Mouse (Mus musculus) stomach, embryonic 15.5 days (tissue): ENCODE results near the gene Gm20431. TPM values are rescaled to one million over a fixed set of nuclear protein-coding genes. Genes with fewer than 3 reads are reported as not detected.

Experiments used
- ATAC-seq: fragments of 200-750 bp; cut with Nextera tagmentation; 2 replicates; pipeline ENCODE4 v1.8.0; 2017; ENCODE audit warnings: low read depth, moderate number of reproducible peaks, moderate TSS enrichment; ENCODE audit not compliant: insufficient read depth, low FRiP score
- H3K27ac ChIP-seq: fragments of 300-500 bp; sonication (generic); 2 replicates; pipeline ENCODE4 v1.5.1; 2015; ENCODE audit warnings: mild to moderate bottlenecking, inconsistent platforms
- H3K27me3 ChIP-seq: fragments of 300-500 bp; sonication (generic); replicated peaks from 2 replicates; pipeline ENCODE4 v1.6.1; 2015; ENCODE audit warnings: inconsistent platforms
- H3K36me3 ChIP-seq: fragments of 300-500 bp; sonication (generic); 2 replicates; pipeline ENCODE4 v1.6.1; 2015; ENCODE audit warnings: inconsistent platforms
- H3K4me1 ChIP-seq: fragments of 300-500 bp; sonication (generic); 2 replicates; pipeline ENCODE4 v1.6.1; 2015; ENCODE audit warnings: inconsistent platforms
- H3K4me2 ChIP-seq: fragments of 300-500 bp; sonication (generic); 2 replicates; pipeline ENCODE4 v1.6.1; 2015; ENCODE audit warnings: mild to moderate bottlenecking, inconsistent platforms
- H3K4me3 ChIP-seq: fragments of 300-500 bp; sonication (generic); replicated peaks from 2 replicates; pipeline ENCODE4 v1.5.1; 2015; ENCODE audit warnings: inconsistent platforms
- H3K9ac ChIP-seq: fragments of 300-500 bp; sonication (generic); 2 replicates; pipeline ENCODE4 v1.6.1; 2015; ENCODE audit warnings: inconsistent platforms
- H3K9me3 ChIP-seq: fragments of 300-500 bp; sonication (generic); 2 replicates; pipeline ENCODE4 v1.6.1; 2016; ENCODE audit warnings: inconsistent platforms
- WGBS: fragments of 180-500 bp; shearing (Covaris S2); methylation state at CpG from one replicate; pipeline ENCODE4 v1.1.7; 2015; 5-methylcytosine and 5-hydroxymethylcytosine counted together
- polyA plus RNA-seq: library from polyadenylated mRNA; unstranded; fragments of >200 nt; fragmentation: Nextera tagmentation; extraction: Ambion mirVana; gene quantifications from 2 replicates; pipeline ENCODE4 v1.2.1, GENCODE M21; 2015

Gm20431 gene
- polyA plus RNA-seq, 1 experiment from 2014 or later = 9.6 TPM

DNA sequence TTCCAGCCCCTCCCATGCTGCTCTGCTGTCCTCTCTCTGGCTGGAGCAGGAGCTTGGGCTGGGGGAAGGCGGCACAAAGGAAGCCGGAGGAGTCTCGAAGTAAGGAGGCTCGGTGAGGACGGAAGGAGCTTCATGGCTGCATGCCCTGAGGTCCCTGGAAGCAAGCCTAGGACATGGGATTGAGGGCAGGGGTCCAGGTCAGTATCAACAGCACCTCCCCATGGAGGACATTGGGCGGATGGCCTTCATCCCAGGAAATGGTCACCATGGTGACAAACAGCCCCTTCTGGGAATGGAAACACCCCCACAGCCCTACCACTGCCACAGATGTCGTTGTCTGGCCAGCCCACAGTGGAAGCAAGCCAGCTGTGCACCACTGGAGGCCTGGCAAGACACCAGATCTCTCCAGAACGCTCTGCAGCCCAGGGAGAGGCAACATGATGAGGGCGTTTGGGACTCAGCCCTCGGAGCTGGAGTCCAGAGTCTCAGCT lies 66.8 kb downstream of the Gm20431 start:
- no peaks in the 10 kb centered on the region for H3K27me3 ChIP-seq
- H3K27ac ChIP-seq = peak overlapping the region; percentile 86
- WGBS = 18% methylated on average over 10 of the region's 10 CpGs
- H3K9me3 ChIP-seq = no peaks in the 10 kb centered on the region
- peaks cover 39% of the 10 kb centered on the region for H3K4me1 ChIP-seq
- ATAC-seq = peak; percentile 57
- H3K4me3 ChIP-seq = no peak overlapping the region
- H3K36me3 ChIP-seq = no peaks in the 10 kb centered on the region
- H3K9ac ChIP-seq = no peak overlapping the region
- H3K4me2 ChIP-seq = peak overlapping the region; percentile 10; the same call in 1 of the 2 replicates

DNA sequence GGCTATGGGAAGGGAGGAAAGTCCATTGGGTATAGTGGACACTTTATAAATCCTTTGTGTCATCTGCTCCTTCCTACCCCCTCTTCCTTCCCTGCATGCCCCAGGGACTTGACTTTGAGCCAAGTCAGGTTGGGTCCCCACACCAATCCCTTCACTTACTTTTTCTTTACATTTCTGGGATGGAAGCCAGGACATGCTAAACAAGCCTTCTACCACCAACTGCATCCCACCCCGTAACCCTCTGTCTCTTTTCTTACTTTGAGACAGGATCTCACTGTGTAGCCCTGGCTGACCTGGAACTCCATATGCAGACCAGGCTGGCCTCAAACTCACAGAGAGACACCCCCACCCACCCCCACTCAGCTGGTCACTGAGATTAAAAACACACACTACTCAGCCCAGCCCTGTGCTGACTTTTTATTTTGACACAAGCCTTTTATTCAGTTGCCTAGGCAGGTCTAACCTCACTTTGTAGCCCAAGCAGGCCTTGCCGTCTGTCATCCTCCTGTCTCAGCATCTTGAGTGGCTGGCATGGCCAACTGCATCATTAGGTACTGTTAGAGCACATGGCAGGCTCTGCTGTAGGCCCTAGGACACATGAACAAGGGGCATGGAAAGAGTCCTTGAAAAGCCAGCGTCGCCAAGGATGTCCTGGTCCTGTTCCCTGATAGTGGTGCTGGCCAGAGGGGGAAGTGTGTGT lies 67.6 kb downstream of the Gm20431 start:
- no peak overlapping the region for H3K4me3 ChIP-seq
- ATAC-seq = no peak
- no peaks in the 10 kb centered on the region for H3K9me3 ChIP-seq
- no peaks in the 10 kb centered on the region for H3K27me3 ChIP-seq
- peaks cover 45% of the 10 kb centered on the region for H3K4me1 ChIP-seq
- H3K36me3 ChIP-seq = no peaks in the 10 kb centered on the region
- 72% methylated on average over 4 of the region's 4 CpGs for WGBS
- H3K27ac ChIP-seq = peak overlapping the region; percentile 86
- H3K4me2 ChIP-seq = no peak overlapping the region
- H3K9ac ChIP-seq = no peak overlapping the region

DNA sequence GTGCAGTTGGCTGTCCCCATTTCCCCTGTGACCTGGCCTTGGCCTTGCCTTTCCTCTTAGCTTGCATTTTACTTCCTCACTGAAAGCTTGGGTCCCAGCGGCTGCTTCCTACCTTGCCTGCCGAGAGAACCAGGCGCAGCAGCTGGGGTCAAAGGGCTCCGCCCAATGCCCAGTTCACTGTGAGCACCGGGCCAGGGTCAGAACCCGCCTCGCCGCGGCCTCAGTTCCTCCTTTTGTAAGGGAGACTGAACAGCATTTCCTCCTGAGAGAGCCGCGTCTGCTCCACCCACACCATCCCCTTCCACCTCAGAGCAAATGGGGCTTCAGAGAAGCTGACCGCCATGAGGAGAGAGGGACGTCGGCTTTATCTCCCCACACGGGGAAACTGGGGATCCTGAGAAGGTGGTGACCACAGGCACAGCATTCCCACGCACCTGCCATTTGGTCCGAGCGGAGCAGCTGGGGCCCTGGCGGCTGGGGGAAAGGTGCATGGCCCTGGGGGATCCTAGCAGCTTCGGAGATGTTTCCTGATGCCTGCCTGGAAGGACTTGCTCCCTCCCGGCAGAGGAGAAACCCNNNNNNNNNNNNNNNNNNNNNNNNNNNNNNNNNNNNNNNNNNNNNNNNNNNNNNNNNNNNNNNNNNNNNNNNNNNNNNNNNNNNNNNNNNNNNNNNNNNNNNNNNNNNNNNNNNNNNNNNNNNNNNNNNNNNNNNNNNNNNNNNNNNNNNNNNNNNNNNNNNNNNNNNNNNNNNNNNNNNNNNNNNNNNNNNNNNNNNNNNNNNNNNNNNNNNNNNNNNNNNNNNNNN lies 72.3 kb downstream of the Gm20431 start:
- H3K36me3 ChIP-seq = no peaks in the 10 kb centered on the region
- peak overlapping the region; percentile 25 for H3K4me3 ChIP-seq
- 27% methylated on average over 21 of the region's 21 CpGs for WGBS
- peak; percentile 50; the same call in 1 of the 2 replicates for ATAC-seq
- H3K4me1 ChIP-seq = peaks cover 38% of the 10 kb centered on the region
- H3K4me2 ChIP-seq = peak overlapping the region; percentile 40
- H3K27me3 ChIP-seq = no peaks in the 10 kb centered on the region
- no peak overlapping the region for H3K9ac ChIP-seq
- no peaks in the 10 kb centered on the region for H3K9me3 ChIP-seq
- H3K27ac ChIP-seq = peak overlapping the region; percentile 68

DNA sequence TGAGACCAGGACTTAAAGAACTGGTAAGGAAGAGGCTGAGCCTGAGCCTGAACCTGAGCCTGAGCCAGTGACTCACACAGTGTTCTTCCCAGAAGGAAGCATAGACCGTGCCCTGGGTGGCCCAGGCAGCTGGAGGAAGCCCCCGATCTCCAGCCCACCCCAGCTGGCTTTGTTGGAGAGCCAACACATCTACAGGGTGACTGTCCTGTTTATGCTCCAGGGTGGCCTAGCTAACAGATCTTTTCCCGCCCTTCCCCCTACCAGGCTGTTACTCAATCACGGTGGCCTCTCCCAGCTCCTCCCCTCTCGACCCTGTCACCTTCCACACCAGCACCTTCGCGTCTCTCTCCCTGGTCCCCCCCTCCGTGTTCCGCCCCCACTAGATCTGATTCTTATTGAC lies 74.3 kb downstream of the Gm20431 start:
- Histone ChIP-seq H3K36me3 (no peaks in the 10 kb centered on the region), H3K9me3 (no peaks in the 10 kb centered on the region), H3K9ac (no peak overlapping the region), H3K4me1 (peaks cover 50% of the 10 kb centered on the region), H3K27me3 (no peaks in the 10 kb centered on the region), H3K27ac (peak overlapping the region; percentile 65), H3K4me3 (no peak overlapping the region), H3K4me2 (no peak overlapping the region)
- WGBS = 15% methylated on average over 9 of the region's 9 CpGs
- ATAC-seq = peak; percentile 32; the same call in 1 of the 2 replicates

GRCm38 (mm10) chr2:167586041-167586440 lies 75.3 kb downstream of the Gm20431 start:
- Histone ChIP-seq H3K4me1 (peaks cover 55% of the 10 kb centered on the region), H3K9me3 (no peaks in the 10 kb centered on the region), H3K27ac (peak overlapping the region; percentile 65; the same call in 1 of the 2 replicates), H3K9ac (no peak overlapping the region), H3K4me3 (no peak overlapping the region), H3K4me2 (no peak overlapping the region), H3K36me3 (no peaks in the 10 kb centered on the region), H3K27me3 (no peaks in the 10 kb centered on the region)
- WGBS = 27% methylated on average over 8 of the region's 8 CpGs
- no peak for ATAC-seq

GRCm38 (mm10) chr2:167585273-167585672 lies 76.0 kb downstream of the Gm20431 start:
- no peaks in the 10 kb centered on the region for H3K36me3 ChIP-seq
- no peak for ATAC-seq
- H3K9me3 ChIP-seq = no peaks in the 10 kb centered on the region
- peaks cover 55% of the 10 kb centered on the region for H3K4me1 ChIP-seq
- no peaks in the 10 kb centered on the region for H3K27me3 ChIP-seq
- H3K27ac ChIP-seq = no peak overlapping the region
- H3K4me3 ChIP-seq = no peak overlapping the region
- H3K9ac ChIP-seq = no peak overlapping the region
- no peak overlapping the region for H3K4me2 ChIP-seq
- 55% methylated on average over 2 of the region's 2 CpGs for WGBS

GRCm38 (mm10) chr2:167583161-167583952 lies 77.9 kb downstream of the Gm20431 start:
- H3K9ac ChIP-seq = no peak overlapping the region

DNA sequence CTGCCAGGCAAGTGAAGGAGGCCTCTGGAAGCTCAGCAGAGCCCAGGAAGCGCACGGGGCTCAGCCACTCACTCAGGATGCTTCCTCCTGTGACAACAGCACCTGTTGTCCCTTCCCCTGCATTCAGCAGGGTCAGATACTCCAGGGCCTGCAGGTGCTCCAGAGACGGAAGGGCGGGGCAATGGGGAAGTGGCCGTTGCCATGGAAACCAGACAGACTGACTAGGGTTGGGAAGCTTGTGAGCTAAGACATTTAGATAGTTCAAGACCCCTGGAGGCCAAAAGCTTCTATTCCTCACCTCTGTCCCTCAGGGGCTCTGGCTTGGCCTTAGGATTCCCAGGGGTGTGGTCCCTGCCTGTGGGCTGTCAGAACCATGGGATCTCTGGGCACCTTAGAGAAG lies 82.8 kb downstream of the Gm20431 start:
- Histone ChIP-seq H3K9me3 (no peaks in the 10 kb centered on the region), H3K27me3 (no peaks in the 10 kb centered on the region), H3K36me3 (no peaks in the 10 kb centered on the region), H3K9ac (no peak overlapping the region), H3K4me2 (no peak overlapping the region), H3K4me1 (peaks cover 22% of the 10 kb centered on the region), H3K4me3 (no peak overlapping the region), H3K27ac (no peak overlapping the region)
- WGBS = 34% methylated on average over 5 of the region's 5 CpGs
- ATAC-seq = no peak

More at GRCm38 (mm10) chr2:167583161-167583952, 77.9 kb downstream of the Gm20431 start:
- Histone ChIP-seq H3K4me3 (no peak overlapping the region), H3K36me3 (no peaks in the 10 kb centered on the region), H3K4me1 (peaks cover 48% of the 10 kb centered on the region), H3K27ac (peak overlapping the region; percentile 64), H3K9me3 (no peaks in the 10 kb centered on the region), H3K27me3 (no peaks in the 10 kb centered on the region), H3K4me2 (no peak overlapping the region)
- WGBS = 22% methylated on average over 10 of the region's 10 CpGs
- no peak; the same call in 1 of the 2 replicates for ATAC-seq

- WGBS = 57% methylated on average over 9 of the region's 9 CpGs
- Histone ChIP-seq H3K9me3 (no peaks in the 10 kb centered on the region), H3K36me3 (no peaks in the 10 kb centered on the region), H3K27ac (no peak overlapping the region), H3K4me2 (no peak overlapping the region), H3K4me3 (no peak overlapping the region), H3K9ac (no peak overlapping the region), H3K4me1 (0 out of 2 replicates have a peak, but pooled peaks cover 11% of the 10 kb centered on the region), H3K27me3 (no peaks in the 10 kb centered on the region)
- no peak for ATAC-seq
Observed at GRCm38 (mm10) chr2:167577186-167577785, 84.0 kb downstream of the Gm20431 start.

GRCm38 (mm10) chr2:167576121-167576620 lies 85.1 kb downstream of the Gm20431 start:
- H3K4me3 ChIP-seq = no peak overlapping the region
- no peak overlapping the region for H3K9ac ChIP-seq
- H3K4me1 ChIP-seq = 0 out of 2 replicates have a peak, but pooled peaks cover 3% of the 10 kb centered on the region
- no peaks in the 10 kb centered on the region for H3K36me3 ChIP-seq
- H3K9me3 ChIP-seq = no peaks in the 10 kb centered on the region
- no peak overlapping the region for H3K4me2 ChIP-seq
- WGBS = 77% methylated on average over 8 of the region's 8 CpGs
- no peaks in the 10 kb centered on the region for H3K27me3 ChIP-seq
- no peak overlapping the region for H3K27ac ChIP-seq
- no peak for ATAC-seq

GRCm38 (mm10) chr2:167575581-167575980 lies 85.7 kb downstream of the Gm20431 start:
- no peak overlapping the region for H3K4me3 ChIP-seq
- no peak for ATAC-seq
- 0 out of 2 replicates have a peak, but pooled peaks cover 3% of the 10 kb centered on the region for H3K4me1 ChIP-seq
- WGBS = 88% methylated on average over 7 of the region's 7 CpGs
- H3K9ac ChIP-seq = no peak overlapping the region
- H3K9me3 ChIP-seq = no peaks in the 10 kb centered on the region
- H3K27me3 ChIP-seq = no peaks in the 10 kb centered on the region
- no peaks in the 10 kb centered on the region for H3K36me3 ChIP-seq
- H3K4me2 ChIP-seq = no peak overlapping the region
- no peak overlapping the region for H3K27ac ChIP-seq
